Mouse (Mus musculus): Measurements from ENCODE around the gene Pnma3. TPM values are rescaled to one million over a fixed set of nuclear protein-coding genes. Genes with fewer than 3 reads are reported as not detected.

Pnma3 gene
- polyA plus RNA-seq (2014; fragmentation: Nextera tagmentation; extraction: Ambion mirVana): 0.25 and 0.68 TPM in 2 replicates

DNA sequence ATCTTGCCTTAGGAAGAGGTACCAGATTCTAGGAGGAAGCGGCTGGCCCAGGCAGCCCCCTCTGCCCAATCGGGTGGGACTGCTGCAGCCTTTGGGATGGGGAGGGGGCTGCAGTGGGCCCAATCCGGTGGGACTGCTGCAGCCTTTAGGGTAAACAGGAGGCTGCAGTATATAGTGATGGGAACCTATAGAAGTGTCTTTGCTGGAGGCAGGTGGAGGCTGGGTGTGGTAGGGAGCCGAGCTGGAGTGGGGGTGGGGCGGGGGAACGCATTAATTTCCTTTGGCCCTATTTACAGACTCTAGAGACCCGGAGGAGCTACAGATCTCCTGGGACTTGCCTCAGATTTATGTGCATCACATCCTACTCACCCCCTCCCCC lies at the start of gene Pnma3:
TSS of gene Pnma3 (plus strand) at position 373 of the 379 bp plus-strand sequence.
- Histone ChIP-seq H3K36me3 (ENCODE audit: control insufficient read depth, insufficient read depth, low read length) (no peaks in the 10 kb centered on the region), H3K4me3 (ENCODE audit: low read depth, low read length) (peak within 1 kb of the TSS; percentile 23), H3K4me1 (ENCODE audit: control insufficient read depth, insufficient read depth, low read length) (no peaks in the 10 kb centered on the region), H3K4me2 (ENCODE audit: low read depth) (peak within 1 kb of the TSS; percentile 36), H3K9ac (ENCODE audit: low read length) (peak within 1 kb of the TSS; percentile 41), H3K27ac (ENCODE audit: low read depth, low read length) (no peak within 1 kb of the TSS), H3K9me3 (ENCODE audit: control insufficient read depth, low read length) (no peaks in the 10 kb centered on the region), H3K27me3 (ENCODE audit: control insufficient read depth, insufficient read depth, low read length) (no peaks in the 10 kb centered on the region)
- ATAC-seq (ENCODE audit: insufficient read depth, low FRiP score, low TSS enrichment) (peak; percentile 53; the same call in 1 of the 2 replicates), DNase-seq (ENCODE audit: low spot score) (no peak)
- WGBS: 28% methylated on average over 7 of the region's 7 CpGs

GRCm38 (mm10) chrX:73037003-73037402 lies 27.6 kb upstream of the Pnma3 start, which contains the start of gene Pnma5:
TSS of gene Pnma5 (minus strand) at chrX:73037103.
- Histone ChIP-seq H3K9me3 (ENCODE audit: control insufficient read depth, low read length) (no peaks in the 10 kb centered on the region), H3K4me2 (ENCODE audit: low read depth) (no peak within 1 kb of the TSS), H3K9ac (ENCODE audit: low read length) (no peak within 1 kb of the TSS), H3K27me3 (ENCODE audit: control insufficient read depth, insufficient read depth, low read length) (no peaks in the 10 kb centered on the region), H3K4me1 (ENCODE audit: control insufficient read depth, insufficient read depth, low read length) (no peaks in the 10 kb centered on the region), H3K4me3 (ENCODE audit: low read depth, low read length) (no peak within 1 kb of the TSS), H3K36me3 (ENCODE audit: control insufficient read depth, insufficient read depth, low read length) (no peaks in the 10 kb centered on the region), H3K27ac (ENCODE audit: low read depth, low read length) (no peak within 1 kb of the TSS)
- WGBS: 85% methylated on average over 1 of the region's 1 CpGs
- DNase-seq (ENCODE audit: low spot score) (no peak), ATAC-seq (ENCODE audit: insufficient read depth, low FRiP score, low TSS enrichment) (no peak)

DNA sequence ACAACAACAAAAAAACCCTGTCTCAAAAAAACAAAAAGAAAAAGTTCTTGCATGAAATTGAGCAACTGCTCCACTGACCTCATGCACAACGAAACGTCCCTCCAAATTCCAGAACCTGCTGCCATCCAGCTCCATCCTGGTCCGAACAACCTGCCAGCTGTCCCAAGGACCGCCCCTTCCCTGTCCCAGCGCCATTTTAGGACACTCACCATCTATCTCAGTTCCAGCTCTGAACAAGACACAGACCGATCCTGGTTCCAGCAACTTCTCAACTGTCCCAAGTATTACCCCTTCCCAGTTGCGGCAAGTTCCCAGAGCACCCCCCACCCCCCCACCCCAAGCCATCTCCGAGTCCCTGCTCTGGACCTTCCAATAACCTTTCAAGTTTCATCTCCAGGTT lies 25.8 kb upstream of the Pnma3 start:
- Histone ChIP-seq H3K36me3 (ENCODE audit: control insufficient read depth, insufficient read depth, low read length) (no peaks in the 10 kb centered on the region), H3K9ac (ENCODE audit: low read length) (no peak overlapping the region), H3K9me3 (ENCODE audit: control insufficient read depth, low read length) (no peaks in the 10 kb centered on the region), H3K4me3 (ENCODE audit: low read depth, low read length) (no peak overlapping the region), H3K4me2 (ENCODE audit: low read depth) (no peak overlapping the region), H3K4me1 (ENCODE audit: control insufficient read depth, insufficient read depth, low read length) (no peaks in the 10 kb centered on the region), H3K27me3 (ENCODE audit: control insufficient read depth, insufficient read depth, low read length) (no peaks in the 10 kb centered on the region), H3K27ac (ENCODE audit: low read depth, low read length) (no peak overlapping the region)
- ATAC-seq (ENCODE audit: insufficient read depth, low FRiP score, low TSS enrichment) (no peak), DNase-seq (ENCODE audit: low spot score) (no peak)
- WGBS: 90% methylated on average over 8 of the region's 8 CpGs

- no peaks in the 10 kb centered on the region for H3K36me3 ChIP-seq (ENCODE audit: control insufficient read depth, insufficient read depth, low read length)
- no peak overlapping the region for H3K4me2 ChIP-seq (ENCODE audit: low read depth)
- ATAC-seq (ENCODE audit: insufficient read depth, low FRiP score, low TSS enrichment): no peak
- no peaks in the 10 kb centered on the region for H3K4me1 ChIP-seq (ENCODE audit: control insufficient read depth, insufficient read depth, low read length)
- no peak for DNase-seq (ENCODE audit: low spot score)
- H3K4me3 ChIP-seq (ENCODE audit: low read depth, low read length): no peak overlapping the region
- H3K9me3 ChIP-seq (ENCODE audit: control insufficient read depth, low read length): no peaks in the 10 kb centered on the region
- 81% methylated on average over 12 of the region's 12 CpGs for WGBS
- no peaks in the 10 kb centered on the region for H3K27me3 ChIP-seq (ENCODE audit: control insufficient read depth, insufficient read depth, low read length)
- H3K9ac ChIP-seq (ENCODE audit: low read length): no peak overlapping the region
- no peak overlapping the region for H3K27ac ChIP-seq (ENCODE audit: low read depth, low read length)
These were observed 24.9 kb upstream of the Pnma3 start for GRCm38 (mm10) chrX:73039666-73040065.

- no peak overlapping the region for H3K4me2 ChIP-seq (ENCODE audit: low read depth)
- H3K9ac ChIP-seq (ENCODE audit: low read length): no peak overlapping the region
- ATAC-seq (ENCODE audit: insufficient read depth, low FRiP score, low TSS enrichment) (peak; percentile 92), DNase-seq (ENCODE audit: low spot score) (peak; percentile 89)
- no peak overlapping the region for H3K27ac ChIP-seq (ENCODE audit: low read depth, low read length)
- WGBS: 16% methylated on average over 14 of the region's 14 CpGs
- H3K27me3 ChIP-seq (ENCODE audit: control insufficient read depth, insufficient read depth, low read length): no peaks in the 10 kb centered on the region
- no peaks in the 10 kb centered on the region for H3K4me1 ChIP-seq (ENCODE audit: control insufficient read depth, insufficient read depth, low read length)
- no peaks in the 10 kb centered on the region for H3K9me3 ChIP-seq (ENCODE audit: control insufficient read depth, low read length)
- H3K4me3 ChIP-seq (ENCODE audit: low read depth, low read length): no peak overlapping the region
- H3K36me3 ChIP-seq (ENCODE audit: control insufficient read depth, insufficient read depth, low read length): no peaks in the 10 kb centered on the region
These were observed 10.6 kb upstream of the Pnma3 start for GRCm38 (mm10) chrX:73053860-73054563.

DNA sequence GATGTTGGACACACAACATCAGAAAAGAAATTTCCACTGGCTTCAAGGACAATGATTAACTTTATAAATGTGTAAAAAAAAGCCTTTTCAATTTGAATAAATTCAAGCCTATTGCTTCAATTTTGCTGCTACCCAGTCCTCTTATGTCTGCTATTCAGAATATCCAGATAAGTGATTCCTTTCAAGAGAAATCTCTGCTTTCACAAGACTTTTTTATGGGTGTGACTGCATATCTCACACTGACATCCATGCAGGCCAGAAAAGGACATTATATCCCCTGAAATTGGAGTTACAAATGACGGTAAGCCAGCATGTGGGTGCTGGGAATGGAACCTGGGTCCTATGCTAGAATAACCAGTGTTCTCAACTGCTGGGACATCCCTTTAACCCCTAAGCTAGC lies 3.1 kb upstream of the Pnma3 start:
- Histone ChIP-seq H3K9me3 (ENCODE audit: control insufficient read depth, low read length) (no peaks in the 10 kb centered on the region), H3K4me2 (ENCODE audit: low read depth) (no peak overlapping the region), H3K9ac (ENCODE audit: low read length) (no peak overlapping the region), H3K4me1 (ENCODE audit: control insufficient read depth, insufficient read depth, low read length) (no peaks in the 10 kb centered on the region), H3K27me3 (ENCODE audit: control insufficient read depth, insufficient read depth, low read length) (no peaks in the 10 kb centered on the region), H3K36me3 (ENCODE audit: control insufficient read depth, insufficient read depth, low read length) (no peaks in the 10 kb centered on the region), H3K27ac (ENCODE audit: low read depth, low read length) (no peak overlapping the region), H3K4me3 (ENCODE audit: low read depth, low read length) (no peak overlapping the region)
- no peak for DNase-seq (ENCODE audit: low spot score)
- ATAC-seq (ENCODE audit: insufficient read depth, low FRiP score, low TSS enrichment): no peak
- WGBS: 83% methylated on average over 1 of the region's 1 CpGs

DNA sequence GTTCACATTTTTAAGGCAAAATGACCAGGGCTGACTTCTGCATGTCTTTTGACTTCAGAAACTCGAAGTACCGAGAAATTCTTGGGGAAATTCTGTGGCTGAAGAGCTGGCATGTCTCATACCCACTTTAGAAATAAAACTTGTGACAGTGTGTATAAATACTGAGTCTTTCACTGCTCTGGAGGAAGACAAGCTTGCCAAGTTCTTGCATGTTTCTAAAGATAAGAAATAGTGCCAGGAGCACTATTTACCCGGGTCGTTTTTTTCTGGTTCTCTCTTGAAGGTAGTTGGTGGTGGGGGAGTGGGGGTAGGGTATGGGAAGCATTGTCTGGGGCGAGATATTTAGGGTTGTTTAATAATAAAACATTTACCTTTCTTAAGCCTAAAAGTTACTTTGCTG lies 2.3 kb upstream of the Pnma3 start:
- DNase-seq (ENCODE audit: low spot score): no peak
- no peak for ATAC-seq (ENCODE audit: insufficient read depth, low FRiP score, low TSS enrichment)
- no peak overlapping the region for H3K27ac ChIP-seq (ENCODE audit: low read depth, low read length)
- WGBS: 51% methylated on average over 5 of the region's 5 CpGs
- no peaks in the 10 kb centered on the region for H3K9me3 ChIP-seq (ENCODE audit: control insufficient read depth, low read length)
- no peaks in the 10 kb centered on the region for H3K27me3 ChIP-seq (ENCODE audit: control insufficient read depth, insufficient read depth, low read length)
- no peak overlapping the region for H3K4me3 ChIP-seq (ENCODE audit: low read depth, low read length)
- H3K9ac ChIP-seq (ENCODE audit: low read length): no peak overlapping the region
- no peak overlapping the region for H3K4me2 ChIP-seq (ENCODE audit: low read depth)
- H3K4me1 ChIP-seq (ENCODE audit: control insufficient read depth, insufficient read depth, low read length): no peaks in the 10 kb centered on the region
- no peaks in the 10 kb centered on the region for H3K36me3 ChIP-seq (ENCODE audit: control insufficient read depth, insufficient read depth, low read length)

GRCm38 (mm10) chrX:73063512-73064414 lies 824 bp upstream of the Pnma3 start:
- H3K36me3 ChIP-seq (ENCODE audit: control insufficient read depth, insufficient read depth, low read length): no peaks in the 10 kb centered on the region
- 34% methylated on average over 23 of the region's 24 CpGs for WGBS
- H3K4me2 ChIP-seq (ENCODE audit: low read depth): peak overlapping the region; percentile 36
- no peak overlapping the region for H3K27ac ChIP-seq (ENCODE audit: low read depth, low read length)
- H3K4me3 ChIP-seq (ENCODE audit: low read depth, low read length): peak overlapping the region; percentile 23
- H3K27me3 ChIP-seq (ENCODE audit: control insufficient read depth, insufficient read depth, low read length): no peaks in the 10 kb centered on the region
- H3K4me1 ChIP-seq (ENCODE audit: control insufficient read depth, insufficient read depth, low read length): no peaks in the 10 kb centered on the region
- H3K9me3 ChIP-seq (ENCODE audit: control insufficient read depth, low read length): no peaks in the 10 kb centered on the region
- DNase-seq (ENCODE audit: low spot score) (peak; percentile 51), ATAC-seq (ENCODE audit: insufficient read depth, low FRiP score, low TSS enrichment) (peak; percentile 58)
- H3K9ac ChIP-seq (ENCODE audit: low read length): peak overlapping the region; percentile 41

All from neural tube, embryonic 11.5 days (tissue).